Mouse (Mus musculus) frontal cortex, adult 2 months (tissue): ENCODE results near the gene Zfp59. TPM values are rescaled to one million over a fixed set of nuclear protein-coding genes. Genes with fewer than 3 reads are reported as not detected.
"Not testable (repeated sequence)": the region's sequence is repeated elsewhere in the genome, so short reads cannot be mapped to it uniquely, and the experiment has no call there.

Experiments
- DNase-seq, 2 experiments: peaks; one replicate each; pipeline ENCODE4 v3.0.0; 2022; ENCODE audit warnings: low spot score in 1 of 2; ENCODE audit errors: extremely low spot score in 1 of 2
- polyA plus RNA-seq: library from polyadenylated mRNA; depleted of rRNA; stranded (reverse); fragments of >200 nt; gene quantifications from 2 replicates; pipeline ENCODE4 v1.2.3, GENCODE M21; 2012; rRNA removed

Zfp59 gene
- polyA plus RNA-seq, 1 experiment = 3.8 TPM

DNA sequence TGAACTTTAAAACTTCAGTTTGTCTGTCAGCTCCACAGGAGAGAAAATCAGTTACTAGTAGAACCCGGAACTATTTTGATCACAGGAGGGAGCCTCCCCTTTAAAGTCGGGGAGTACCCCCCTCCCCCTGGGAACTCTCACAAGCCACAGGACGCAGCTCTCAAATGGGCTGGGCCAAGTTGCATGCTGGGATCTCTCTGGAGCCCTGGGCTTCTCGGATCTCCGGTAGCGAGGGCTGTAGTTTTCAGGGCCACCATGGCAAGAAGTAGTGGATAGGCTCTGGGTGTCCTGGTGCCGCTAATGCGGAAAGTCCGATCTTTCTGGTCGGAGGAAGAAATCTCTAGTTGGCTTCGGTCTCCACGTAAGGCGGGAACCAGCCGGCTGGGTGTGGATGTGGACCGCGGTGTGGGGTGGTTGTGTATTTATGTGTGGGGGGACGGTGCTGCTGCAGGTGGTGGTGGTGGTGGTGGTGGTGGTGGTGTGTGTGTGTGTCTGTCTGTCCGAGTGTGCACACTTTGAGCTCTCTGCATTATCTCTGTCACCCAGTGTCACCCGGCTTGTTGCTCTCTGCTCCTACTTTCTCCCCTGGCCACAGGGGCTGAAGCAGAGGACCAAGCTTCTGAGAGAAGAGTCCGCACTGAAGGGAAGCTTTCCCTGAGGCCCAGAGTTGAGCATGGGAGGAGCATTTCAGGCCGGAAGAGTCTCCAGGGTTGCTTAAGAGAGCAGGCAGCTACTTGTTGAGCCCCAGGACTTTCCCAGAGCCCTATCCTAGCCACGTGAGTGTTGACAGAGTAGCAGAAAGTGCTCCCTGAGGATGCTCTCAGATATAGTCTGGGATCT lies 22.2 kb downstream of the Zfp59 start:
- peak; percentile 13 to 45 for DNase-seq

DNA sequence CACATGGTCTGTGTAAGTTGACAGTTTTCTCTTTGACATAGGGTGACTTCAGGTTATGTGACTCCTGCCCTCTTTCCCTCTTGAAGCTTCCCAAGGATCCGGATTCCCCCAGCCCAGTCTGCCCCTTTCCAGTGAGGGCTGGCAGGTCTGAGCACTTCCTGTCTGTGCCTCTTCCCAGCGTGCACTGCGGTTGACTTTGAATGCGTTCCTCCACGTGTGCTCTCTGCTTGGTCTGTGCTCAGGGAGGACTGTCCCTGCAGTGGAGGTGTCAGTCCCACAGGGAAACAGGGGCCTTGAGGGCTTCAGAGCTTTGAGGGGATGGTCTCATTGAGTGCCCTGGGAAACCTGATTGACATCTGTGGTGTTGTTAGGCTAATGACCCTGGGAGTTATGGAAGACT lies 24.2 kb downstream of the Zfp59 start:
- not testable (repeated sequence) for DNase-seq

DNA sequence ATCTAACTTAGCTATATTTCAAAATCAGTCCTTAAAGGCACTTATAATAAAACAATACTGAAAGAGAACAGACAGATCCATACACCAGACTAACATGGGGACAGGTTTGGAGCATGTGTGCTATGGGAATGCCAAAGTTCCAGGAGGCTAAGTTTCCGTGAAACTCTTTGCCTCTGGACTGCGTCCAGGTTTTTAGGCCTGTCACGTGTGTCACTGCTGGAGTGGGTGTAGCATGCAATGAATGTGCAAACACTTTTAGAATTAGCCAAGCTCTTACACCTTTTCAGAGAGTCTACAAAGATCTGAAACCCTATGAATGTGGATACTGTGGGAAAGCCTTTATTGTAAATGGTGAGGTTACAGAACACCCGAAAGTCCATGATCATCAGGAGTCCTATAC lies 43.3 kb downstream of the Zfp59 start:
- no peak for DNase-seq

DNA sequence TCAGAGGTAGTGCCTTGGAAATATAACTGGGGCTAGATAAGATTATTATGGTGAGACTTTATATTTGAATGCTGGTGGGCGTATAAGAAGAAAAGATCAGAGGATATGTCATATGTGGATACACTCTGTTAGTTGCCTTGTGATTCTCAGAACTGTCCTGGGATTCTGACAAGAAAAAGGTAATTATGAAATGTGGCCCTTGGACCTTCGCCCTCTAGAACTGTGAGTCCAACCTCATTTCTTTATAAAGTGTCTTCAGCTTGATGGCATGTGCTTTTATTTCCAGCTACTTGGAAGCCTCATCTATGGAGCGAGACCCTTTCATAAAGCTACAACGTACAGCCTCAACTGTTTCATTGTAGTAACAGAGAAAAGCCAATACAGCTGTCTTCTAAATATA lies 62.2 kb downstream of the Zfp59 start:
- no peak for DNase-seq

DNA sequence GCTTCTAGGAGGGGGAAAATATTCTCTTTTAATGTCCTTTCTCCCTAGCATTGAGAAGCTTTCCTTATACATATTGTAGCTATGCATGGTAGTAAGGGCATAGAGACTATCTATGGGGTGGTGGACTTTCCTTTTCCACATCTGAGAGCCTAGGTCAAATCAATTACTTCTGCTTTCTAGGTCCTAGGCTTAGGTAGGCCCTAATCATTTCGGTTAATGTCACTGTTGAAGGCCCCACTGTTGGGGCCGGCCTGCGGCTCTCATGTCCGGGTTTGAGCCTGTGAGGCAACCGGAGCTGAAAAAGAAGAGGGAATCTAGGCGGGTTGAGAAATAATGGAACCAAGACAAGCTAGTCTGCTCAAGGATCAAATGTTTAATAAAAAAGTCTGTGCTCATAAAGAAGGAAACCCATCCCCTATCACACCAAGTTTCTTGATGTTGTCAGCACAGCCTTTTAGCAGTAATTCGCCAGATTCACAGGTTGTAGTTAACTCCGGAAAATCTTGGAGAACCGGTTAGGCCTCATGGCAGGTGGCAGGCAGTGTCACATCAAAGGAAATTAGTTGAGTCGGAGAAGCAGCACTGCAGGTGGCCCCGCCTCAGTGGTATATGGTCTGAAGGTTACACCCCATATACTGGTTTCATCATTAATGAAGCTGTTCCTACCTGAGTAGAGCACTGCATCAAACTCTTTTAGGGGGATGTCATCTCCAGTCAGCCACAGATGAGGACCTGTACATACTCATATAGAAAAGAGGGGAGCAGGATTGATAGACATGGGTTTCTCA lies 66.8 kb downstream of the Zfp59 start:
- no peak for DNase-seq

Other genes starting within 250 kb of the Zfp59 start
- 114 and 122 TPM in 2 replicates for gene Akt2, start 247.1 kb upstream of the Zfp59 start, polyA plus RNA-seq
- 139 and 148 TPM in 2 replicates for gene Ttc9b, start 184.7 kb upstream of the Zfp59 start, polyA plus RNA-seq
- 145 and 150 TPM in 2 replicates for gene Map3k10, start 164.0 kb upstream of the Zfp59 start, polyA plus RNA-seq
- 7.2 and 8.2 TPM in 2 replicates for gene Zfp607b, start 149.3 kb upstream of the Zfp59 start, polyA plus RNA-seq
- gene Zfp60, start 107.2 kb upstream of the Zfp59 start, polyA plus RNA-seq = 17.6 and 19.6 TPM in 2 replicates
- 3.6 and 5.0 TPM in 2 replicates for gene Zfp626, start 31.4 kb upstream of the Zfp59 start, polyA plus RNA-seq
- 0.61 and 0.98 TPM in 2 replicates for gene Zfp607a, start 18.9 kb downstream of the Zfp59 start, polyA plus RNA-seq
- gene Zfp974, start 90.9 kb downstream of the Zfp59 start, polyA plus RNA-seq = 6.2 and 7.4 TPM in 2 replicates
- 9.2 and 10.3 TPM in 2 replicates for gene Zfp780b, start 140.6 kb downstream of the Zfp59 start, polyA plus RNA-seq
- gene Zfp850, start 175.5 kb downstream of the Zfp59 start, polyA plus RNA-seq = 2.2 TPM in 2 replicates
- gene Psmc4, start 211.5 kb downstream of the Zfp59 start, polyA plus RNA-seq = 188 and 191 TPM in 2 replicates
- 0.25 and 0.32 TPM in 2 replicates for gene Fcgbp, start 232.6 kb downstream of the Zfp59 start, polyA plus RNA-seq